Mouse (Mus musculus) urinary bladder, postnatal 4 days (tissue): ENCODE measurements around the gene Parp12.

Source experiments
- DNase-seq, 2 experiments: peaks; one replicate each; pipeline ENCODE4 v3.0.0; 2021 to 2022; ENCODE audit warnings: low spot score in 2 of 2

The Parp12 gene

DNA sequence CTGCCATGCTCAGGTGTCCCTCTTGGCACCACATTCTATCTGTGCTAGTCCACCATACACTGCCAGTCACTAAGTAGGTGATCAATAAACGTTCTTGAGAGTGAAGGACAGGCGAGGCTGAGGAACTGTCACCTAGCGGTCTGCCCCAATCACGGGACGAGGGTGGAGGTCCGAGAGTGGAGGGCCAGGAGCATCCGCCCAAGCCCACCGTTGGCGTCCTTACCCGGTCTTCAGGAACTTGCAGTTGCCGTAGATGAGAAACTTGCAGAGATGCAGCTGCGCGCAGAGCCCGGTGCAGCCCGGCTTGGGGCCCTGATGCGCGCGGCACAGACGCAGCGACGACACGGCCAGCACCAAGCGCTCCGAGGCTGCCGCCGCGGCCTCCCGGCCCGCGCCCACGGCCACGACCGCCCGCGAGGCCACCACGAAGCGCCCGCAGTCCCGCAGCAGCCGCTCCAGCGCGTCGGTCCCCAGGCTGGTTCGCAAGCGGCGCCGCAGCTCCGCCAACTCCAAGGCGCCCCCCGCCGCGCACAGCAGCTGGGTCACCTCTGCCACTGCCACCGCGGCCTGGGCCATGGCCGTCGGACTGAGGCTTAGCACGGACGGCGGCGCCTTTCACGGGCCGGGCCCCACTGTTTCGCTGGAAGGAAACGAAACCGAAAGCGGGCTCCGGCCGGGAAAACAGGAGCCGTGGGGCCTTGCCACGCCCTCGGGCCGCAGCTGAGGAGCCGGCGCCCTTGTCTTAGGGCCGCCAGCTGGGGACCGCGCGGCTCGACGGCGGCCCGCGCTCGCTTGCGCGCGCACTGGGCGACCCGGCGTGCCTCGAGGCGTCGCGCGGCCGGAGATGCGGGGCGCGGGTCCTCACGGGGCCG, at the start of gene Parp12:
Parp12 (minus strand) TSS at position 766 of the 872 bp plus-strand sequence.
- DNase-seq: peak; percentile 74 to 77

DNA sequence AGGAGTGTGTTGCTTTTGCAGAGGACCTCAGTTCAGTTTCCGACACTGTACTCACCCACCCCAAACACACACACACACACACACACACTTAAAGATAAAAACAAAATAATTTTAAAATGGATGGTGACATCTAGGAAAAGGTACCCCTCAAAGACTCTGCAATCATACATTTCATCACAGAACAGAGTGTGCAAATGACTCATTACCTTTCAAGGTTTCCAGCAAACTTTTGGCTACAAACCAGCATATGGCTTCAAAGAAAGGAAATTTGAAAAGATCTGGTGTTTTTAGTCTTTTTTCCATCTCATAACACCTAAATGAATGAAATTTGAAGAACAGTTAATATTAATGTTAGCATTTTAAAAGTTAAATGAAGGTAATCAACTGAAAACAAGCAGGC, 46.7 kb upstream of the Parp12 start:
- no peak for DNase-seq

DNA sequence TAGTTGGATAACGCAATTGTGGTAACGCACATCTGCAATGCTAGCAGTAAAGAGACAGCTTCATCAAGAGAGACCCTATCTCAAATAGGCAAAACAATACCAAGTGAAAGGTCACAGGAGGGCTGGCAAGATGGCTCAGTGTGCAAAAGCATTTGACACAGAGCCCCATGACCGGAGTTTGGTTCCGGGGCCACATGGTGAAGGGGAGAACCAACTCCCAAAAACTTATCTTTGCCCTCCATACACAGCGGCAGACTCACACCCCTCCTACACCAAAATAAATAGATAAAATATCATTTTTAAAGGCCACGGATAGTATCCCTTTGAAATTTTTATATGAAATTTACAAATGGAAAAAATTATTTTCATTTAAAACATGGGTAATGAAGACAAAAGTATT, 43.8 kb upstream of the Parp12 start:
- no peak for DNase-seq

DNA sequence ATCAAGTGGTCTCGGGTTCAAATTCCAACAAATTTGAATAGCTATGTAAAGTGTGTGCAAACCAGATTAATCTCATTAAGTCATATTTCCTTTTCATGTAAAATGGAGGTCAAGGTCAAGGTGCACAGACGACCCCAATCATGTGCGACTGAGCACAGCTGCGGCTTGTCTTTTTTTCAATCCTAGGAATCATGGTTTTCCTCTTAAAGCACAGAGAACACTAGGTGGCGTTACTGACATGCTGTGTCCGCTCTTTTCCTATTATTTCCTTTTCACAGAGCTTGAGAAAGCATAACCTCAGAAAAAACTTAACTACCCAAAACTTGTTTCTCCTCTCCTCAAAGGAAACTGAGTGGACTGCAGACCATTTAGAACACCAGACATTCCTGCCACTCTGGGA, 27.9 kb upstream of the Parp12 start:
- DNase-seq: no peak

DNA sequence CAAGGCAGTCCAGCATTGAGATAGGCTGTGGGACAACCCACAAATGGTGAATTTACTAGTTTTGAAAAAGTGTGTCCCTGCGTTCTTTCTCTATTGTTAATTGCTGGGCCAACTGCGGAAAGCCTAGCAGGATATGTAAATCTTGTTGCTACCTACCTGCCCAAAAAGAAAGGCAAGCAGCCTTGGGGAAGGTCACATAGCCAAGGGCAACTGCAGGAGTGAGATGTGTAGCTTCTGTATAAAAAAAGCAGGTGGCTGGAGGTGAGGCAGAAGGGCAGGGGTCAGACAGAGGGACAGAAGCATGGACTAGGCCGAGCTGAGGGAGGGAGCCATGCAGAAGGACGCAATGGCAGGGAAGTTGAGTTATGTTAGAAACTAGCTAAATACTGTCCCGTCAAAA, 14.4 kb upstream of the Parp12 start:
- DNase-seq: no peak

DNA sequence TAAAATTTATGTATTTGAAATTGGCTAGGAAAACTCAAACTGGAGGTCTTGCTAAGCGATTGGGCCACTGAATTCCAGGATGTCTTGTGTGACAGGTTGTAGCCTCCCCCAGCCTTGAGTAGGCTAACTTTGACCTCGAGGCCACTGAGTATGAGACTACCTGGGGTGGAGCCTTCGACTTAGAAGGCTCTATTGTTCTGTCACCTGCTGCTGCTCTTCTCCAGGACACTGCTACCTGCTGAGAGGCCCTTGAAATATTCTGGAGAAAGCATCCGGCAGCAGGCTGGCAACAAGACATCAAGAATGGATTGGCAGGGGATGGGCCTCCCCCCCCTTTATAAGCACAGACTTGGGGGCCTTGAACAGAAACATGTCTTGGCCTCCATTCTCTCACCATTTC, 13.3 kb upstream of the Parp12 start:
- no peak for DNase-seq

DNA sequence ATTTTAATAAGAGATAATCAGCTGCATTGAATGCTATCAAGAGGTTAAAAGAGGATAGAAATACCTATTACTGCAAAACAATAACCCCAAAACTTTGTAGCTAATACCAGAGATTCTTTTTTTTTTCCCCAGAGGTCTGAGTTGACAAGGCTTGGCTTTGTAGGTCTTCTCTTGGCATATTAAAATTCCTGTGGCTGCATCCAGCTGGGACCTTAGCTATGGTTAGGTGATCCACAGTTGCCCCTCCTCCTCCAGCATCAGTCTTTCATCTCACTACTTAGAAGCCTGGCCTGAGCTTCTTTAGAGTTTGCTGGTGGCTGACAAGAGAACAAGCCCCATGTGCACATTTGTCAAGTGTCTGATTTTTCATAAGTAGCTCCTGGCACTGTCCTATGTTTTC, 6.6 kb upstream of the Parp12 start:
- DNase-seq: no peak

DNA sequence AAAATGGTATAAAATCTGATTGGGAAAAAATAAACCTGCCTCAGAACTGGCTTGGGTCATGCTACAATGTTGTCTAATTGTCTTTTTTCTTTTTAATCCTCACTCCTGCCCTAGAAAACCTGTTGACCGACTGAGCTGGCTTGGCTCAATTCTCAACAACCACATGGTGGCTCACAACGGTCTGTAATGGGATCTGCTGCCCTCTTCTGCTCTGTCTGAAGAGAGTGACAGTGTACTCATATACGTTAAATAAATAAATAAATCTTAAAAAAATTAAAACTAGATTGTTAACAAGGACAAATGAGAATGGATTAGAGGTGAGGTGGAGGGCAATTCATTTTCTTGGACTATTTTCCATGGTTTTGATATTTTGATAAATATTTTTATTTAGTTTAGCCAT, 2.5 kb upstream of the Parp12 start:
- no peak for DNase-seq

DNA sequence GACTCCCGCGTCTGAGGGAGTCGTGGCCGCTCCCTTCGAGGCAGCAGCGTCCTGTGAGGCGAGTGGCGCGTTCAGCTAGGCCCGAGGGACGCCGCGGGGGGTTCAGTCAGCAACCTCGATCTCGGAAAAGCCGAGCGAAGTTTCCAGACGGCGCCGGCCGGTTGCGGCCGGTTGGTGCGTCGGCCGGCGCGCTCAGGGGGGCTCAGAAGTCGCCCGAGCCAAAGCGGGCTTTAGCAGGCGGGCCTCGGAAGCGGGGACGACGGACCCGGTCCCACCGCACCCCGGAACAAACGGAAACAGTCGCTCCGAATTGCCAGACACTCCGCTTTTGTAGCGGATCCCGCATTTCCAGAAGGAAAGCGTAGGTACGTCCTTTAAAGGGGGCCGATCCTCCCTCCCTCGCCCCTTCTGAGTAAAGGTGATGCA, 320 bp upstream of the Parp12 start:
- peak in 1 of 2 experiments; percentile 63 for DNase-seq

DNA sequence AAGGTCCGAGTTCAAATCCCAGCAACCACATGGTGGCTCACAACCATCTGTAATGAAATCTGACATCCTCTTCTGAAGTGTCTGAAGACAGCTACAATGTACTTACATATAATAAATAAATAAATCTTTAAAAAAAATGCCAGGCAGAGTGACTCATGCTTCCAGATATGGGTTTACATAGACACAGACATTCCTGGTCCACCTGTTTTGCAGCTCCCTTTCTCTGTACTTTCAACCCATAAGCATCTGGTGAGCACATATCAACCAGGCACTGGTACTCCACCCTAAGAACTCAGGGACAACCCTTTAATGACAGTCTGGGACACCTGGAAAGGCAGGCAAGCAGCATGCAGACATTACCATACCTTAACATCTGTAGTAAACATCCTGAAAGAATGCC, 2.7 kb downstream of the Parp12 start:
- DNase-seq: no peak

DNA sequence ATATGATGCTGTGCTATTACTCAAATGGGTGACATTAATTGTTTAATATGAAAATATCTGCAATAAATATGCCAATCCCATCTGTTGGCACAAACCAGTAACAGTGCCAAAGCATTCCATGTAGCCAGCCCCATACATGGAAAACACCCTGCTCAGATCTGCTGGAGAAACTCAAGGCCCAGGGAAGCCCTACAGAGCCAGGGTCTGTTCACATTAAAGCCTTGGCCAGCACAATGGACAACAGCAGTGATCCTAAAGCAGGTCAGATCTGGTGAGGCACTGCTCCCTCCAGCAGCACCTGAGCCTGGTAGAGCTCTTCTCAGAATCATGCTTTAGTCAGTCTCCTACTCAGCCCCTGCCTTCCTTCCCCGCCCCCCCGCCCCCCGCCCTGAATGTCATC, 5.0 kb downstream of the Parp12 start:
- DNase-seq: no peak

DNA sequence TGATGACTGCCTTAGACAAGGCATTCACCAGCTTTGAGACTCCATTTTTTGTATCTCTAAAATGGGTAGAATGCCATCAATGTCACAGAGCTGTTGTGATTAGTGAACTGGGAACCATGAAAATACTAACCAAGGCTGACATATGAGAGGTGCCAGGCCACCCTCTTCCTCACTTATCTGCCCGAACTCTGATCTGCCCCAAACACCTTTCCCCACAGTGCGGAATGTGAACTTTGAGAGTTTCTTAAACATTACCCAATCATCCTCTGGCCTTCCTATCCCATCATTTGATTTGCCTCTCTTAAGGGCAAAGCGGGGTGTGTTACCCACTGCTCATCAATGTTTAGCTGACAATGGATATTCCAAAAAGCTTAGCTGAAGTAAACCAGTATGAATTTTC, 5.4 kb downstream of the Parp12 start:
- DNase-seq: no peak

DNA sequence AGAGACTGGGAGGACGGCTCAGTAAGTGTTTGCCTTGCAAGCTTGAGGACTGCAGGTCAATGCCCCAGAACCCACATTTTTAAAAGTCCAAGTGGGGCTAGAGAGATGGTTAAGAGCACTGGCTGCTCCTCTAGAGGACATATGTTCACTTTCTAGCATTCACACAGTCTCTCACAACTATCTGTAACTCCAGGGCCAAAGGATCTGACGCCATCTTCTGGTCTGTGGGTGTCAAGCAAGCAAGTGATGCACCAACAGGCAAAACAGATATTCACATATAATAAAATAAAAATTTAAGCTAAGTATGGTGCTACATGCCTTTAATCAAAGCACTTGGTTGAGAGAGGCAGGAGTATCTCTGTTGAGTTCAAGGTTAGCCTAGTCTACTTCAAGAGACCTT, 11.3 kb downstream of the Parp12 start:
- DNase-seq: no peak

DNA sequence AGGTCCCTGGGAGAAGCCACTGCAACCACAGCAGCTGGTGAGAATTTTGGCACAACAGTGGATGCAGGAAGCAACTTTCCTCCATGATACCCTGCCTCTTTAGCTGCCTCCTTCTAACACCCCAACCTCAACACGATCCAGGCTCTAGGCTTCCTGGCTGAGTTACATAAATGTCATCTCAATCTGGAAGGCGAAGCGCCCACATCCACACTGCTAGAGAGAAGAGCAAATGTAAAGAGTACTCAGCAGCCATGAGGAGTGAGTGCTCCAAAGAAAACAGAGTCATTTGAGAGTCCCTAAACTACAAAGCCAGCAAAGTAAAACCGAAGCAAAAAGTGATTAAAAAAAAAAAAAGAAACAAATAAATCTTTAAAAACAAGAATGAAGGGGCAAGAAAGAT, 13.5 kb downstream of the Parp12 start:
- DNase-seq: no peak

DNA sequence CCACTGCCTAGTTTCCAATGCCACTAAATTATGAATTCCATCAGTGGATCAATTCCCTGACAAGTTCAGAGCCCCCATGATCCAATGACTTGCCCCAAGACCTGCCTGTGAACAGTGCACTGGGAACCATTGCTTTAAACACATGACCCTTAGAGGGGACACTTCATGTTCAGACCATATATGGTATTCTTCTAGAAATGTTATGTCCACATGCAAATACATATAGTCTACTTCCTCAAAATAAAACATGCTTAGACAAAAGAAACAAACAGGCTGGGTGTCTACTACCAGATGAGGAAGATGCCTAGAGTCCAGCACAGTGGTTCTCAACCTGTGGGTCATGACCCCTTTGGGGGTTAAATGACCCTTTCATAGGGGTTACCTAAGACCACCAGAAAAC, 41.7 kb downstream of the Parp12 start:
- DNase-seq: no peak

DNA sequence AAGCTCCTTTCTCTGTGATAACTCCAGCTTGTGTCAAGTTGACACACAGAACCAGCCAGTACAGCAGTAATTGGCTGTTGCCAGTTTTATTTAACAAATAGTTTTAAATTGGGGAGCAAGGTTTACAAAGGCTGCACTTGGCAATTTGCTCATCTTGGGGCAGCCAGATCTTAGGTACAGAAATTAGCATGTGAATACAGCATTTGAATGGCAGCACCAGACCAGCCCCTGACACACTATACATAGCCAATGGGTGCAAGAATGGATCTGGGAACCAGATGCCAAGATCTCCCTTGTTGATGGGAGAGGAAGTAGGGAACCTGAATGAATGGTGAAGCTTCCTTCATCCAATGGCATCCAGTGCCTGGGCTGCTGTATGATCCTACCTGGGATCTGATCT, 44.0 kb downstream of the Parp12 start:
- DNase-seq: no peak

DNA sequence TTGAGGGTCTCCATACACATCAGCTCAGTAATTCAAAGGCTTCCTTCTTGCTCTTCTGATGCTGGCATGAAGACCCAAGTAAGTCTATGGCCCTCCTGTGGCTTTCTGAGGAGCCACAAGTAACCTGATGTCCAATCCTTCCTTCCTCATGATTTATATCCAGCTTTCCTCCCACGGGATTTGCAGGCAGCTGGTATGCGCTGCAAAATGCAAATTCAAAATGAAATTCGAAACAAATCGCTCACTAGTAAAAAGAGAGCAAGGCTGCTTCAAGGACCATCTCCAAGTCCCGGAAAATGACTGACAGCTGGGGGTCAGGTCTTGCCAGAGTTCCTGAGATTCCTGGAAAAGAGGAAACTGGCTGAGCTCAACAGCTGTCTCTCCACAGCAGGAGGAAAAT, 45.5 kb downstream of the Parp12 start:
- no peak for DNase-seq

DNA sequence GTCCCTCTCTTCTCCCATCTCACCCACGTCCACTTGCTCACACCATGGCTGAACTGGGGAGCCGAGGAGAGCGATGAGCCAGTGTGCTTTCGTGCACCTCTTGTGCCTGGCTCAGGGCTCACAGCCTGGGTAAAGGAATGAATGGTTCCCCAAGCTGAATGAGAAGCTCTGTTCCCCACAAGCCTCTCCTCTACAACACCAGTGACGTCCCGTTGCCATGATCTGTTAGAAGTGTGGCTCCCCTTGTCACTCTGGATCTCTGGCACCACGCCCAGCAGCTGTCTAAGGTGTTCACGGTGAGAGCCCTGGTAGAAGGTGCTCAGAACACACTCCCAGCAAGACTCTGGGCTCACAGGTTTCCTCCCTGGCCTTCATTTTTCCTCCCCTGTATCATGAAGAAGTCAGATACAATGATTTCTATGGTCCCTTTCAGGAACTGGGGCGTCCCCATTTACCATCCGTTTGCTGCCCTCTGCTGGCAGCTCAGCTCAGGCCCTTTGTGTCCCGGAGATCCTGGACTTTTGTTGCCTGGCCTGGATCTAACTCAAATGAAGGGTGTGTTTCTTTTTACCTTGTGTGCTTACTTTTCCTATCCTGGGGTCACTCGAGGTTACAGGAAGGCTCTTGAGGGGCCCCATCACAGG, 51.1 kb downstream of the Parp12 start:
- DNase-seq: peak; percentile 68 to 85

DNA sequence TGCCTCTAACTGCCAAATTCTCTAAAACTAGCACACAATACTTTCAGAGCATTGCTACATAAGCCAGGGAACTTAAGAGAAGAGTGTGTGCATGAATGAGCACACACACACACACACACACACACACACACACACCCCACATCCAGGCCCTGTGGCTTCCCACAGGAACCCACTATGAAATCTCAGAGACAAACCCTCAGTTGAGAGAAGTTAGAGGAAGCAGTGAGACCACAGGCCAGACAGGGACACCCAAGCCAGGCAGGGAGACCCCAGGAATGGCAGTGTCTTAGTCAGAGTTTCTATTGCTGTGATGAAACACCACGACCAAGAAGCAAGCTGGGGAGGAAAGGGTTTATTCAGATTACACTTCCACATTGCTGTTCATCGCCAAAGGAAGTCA, 54.6 kb downstream of the Parp12 start:
- DNase-seq: no peak

DNA sequence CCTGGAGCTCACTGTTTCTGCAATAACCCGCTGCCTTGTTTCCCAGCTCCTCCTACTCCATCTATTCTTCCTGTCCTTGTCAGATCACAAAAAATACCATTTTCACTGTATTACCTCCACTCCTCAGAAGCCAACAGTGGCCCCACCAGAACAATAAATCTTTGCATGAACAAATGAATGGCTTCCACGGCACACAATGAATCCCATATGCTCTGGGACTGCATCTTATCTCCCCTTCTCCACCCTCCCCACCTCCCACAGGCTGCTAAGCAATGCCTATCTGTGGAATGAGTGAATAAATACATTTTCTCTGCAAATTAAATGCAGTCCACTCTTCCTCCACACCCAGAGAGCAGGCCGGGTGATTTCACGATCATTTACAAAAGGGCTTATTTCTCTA, 57.0 kb downstream of the Parp12 start:
- DNase-seq: no peak

DNA sequence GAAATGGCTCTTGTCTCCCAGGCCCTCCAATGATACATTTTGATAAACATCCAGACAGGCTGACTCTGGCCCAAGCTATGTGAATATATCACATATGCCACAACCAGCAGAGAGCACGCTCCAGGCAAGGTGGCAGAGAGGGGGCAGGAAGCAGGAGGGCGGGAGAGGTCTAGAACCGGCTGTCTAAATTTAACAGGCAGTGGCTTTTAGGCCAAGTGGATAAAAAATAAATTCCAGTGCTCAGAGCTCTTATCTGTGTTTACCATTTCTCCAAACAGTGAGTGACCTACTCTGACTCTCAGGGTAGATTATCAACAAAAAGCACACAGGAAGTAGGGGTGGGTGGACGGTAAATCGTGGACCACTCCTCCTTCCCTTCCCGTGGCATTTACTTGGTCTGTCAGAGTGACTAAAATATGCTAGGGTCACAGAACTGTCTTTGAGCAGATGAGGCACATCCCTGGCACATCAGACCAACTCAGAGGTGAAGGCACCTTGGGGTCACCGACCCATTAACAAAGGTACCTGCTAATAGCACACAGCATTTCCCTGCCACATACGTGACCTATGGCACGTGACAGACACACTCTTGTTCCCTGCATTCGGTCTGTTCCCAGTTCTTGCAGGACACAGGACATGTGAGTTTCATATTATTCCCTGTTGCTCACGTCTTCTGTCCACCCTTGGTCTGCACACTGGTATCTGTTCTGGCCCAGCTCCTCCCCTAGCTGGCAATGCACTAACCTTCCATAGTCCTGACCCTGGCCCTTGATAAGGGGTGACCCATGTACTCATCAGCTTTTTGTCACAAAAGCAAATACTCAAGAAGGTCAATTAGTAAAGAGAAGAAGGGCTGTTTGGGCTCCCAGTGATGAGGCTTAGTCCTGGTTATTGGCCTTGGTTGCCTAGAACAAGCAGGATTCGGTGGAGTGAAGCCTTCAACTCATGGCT, 58.3 kb downstream of the Parp12 start:
- no peak for DNase-seq

DNA sequence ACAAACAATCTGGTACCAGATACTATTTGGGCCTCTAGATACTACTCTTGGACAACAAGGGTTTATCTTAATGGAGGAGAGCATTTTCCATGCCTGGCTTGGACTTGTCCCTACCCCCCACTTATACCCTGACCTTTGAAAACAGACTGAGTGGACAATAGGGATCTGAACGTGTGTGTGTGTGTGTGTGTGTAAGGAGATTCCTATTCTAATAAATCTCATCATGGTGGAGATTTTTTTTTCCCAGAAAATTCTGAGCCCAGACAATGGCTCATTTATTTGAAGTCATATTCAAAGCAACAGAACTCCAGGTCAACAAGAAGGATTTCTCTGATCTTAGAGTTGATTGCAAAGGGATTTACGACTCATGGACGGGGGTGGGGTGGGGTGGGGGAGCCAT, 59.2 kb downstream of the Parp12 start:
- DNase-seq: no peak
